Mouse (Mus musculus) cerebellum, adult 9-11 months (tissue): Measurements from ENCODE around the gene Clstn1.
A peak's percentile ranks its signal among the peaks of the same experiment; 100 is the strongest.
"Not testable (repeated sequence)": the region's sequence is repeated elsewhere in the genome, so short reads cannot be mapped to it uniquely, and the experiment has no call there.

ENCODE experiments used
- DNase-seq: peaks from one replicate; pipeline ENCODE4 v3.0.0; 2022

Clstn1 gene

GRCm38 (mm10) chr4:149601484-149601883 is 15.2 kb downstream of the Clstn1 start:
- no peak for DNase-seq

- no peak for DNase-seq
Measured at GRCm38 (mm10) chr4:149602236-149602635, 16.0 kb downstream of the Clstn1 start.

GRCm38 (mm10) chr4:149603860-149604259 is 17.6 kb downstream of the Clstn1 start:
- no peak for DNase-seq

- DNase-seq, result no peak
Measured at GRCm38 (mm10) chr4:149604518-149604917, 18.2 kb downstream of the Clstn1 start.

- DNase-seq, result peak; percentile 57
Measured at GRCm38 (mm10) chr4:149606056-149606455, 19.8 kb downstream of the Clstn1 start.

- DNase-seq, result no peak
Measured at GRCm38 (mm10) chr4:149606766-149607358, 20.6 kb downstream of the Clstn1 start.

- no peak for DNase-seq
Measured at GRCm38 (mm10) chr4:149607591-149608308, 21.5 kb downstream of the Clstn1 start.

GRCm38 (mm10) chr4:149608309-149608638 is 22.0 kb downstream of the Clstn1 start:
- no peak for DNase-seq

GRCm38 (mm10) chr4:149609256-149610025 is 23.2 kb downstream of the Clstn1 start:
- DNase-seq, result peak; percentile 48

- peak; percentile 41 for DNase-seq
Measured at GRCm38 (mm10) chr4:149611376-149612044, 25.2 kb downstream of the Clstn1 start.

- not testable (repeated sequence) for DNase-seq
Measured at GRCm38 (mm10) chr4:149613497-149613896, 27.2 kb downstream of the Clstn1 start.

GRCm38 (mm10) chr4:149614869-149615268 is 28.6 kb downstream of the Clstn1 start:
- no peak for DNase-seq

GRCm38 (mm10) chr4:149616999-149617398 is 30.7 kb downstream of the Clstn1 start:
- DNase-seq, result not testable (repeated sequence)

GRCm38 (mm10) chr4:149619988-149620387 is 33.7 kb downstream of the Clstn1 start:
- no peak for DNase-seq

GRCm38 (mm10) chr4:149621286-149621685 is 35.0 kb downstream of the Clstn1 start:
- DNase-seq, result no peak

- no peak for DNase-seq
Measured at GRCm38 (mm10) chr4:149623711-149624110, 37.4 kb downstream of the Clstn1 start.

GRCm38 (mm10) chr4:149626809-149627208 is 40.5 kb downstream of the Clstn1 start:
- no peak for DNase-seq

GRCm38 (mm10) chr4:149628372-149628771 is 42.1 kb downstream of the Clstn1 start:
- peak; percentile 68 for DNase-seq

- no peak for DNase-seq
Measured at GRCm38 (mm10) chr4:149628810-149629209, 42.5 kb downstream of the Clstn1 start.

GRCm38 (mm10) chr4:149632670-149633307 is 46.5 kb downstream of the Clstn1 start:
- no peak for DNase-seq

GRCm38 (mm10) chr4:149634157-149634556 is 47.9 kb downstream of the Clstn1 start:
- DNase-seq, result no peak

- no peak for DNase-seq
Measured at GRCm38 (mm10) chr4:149634966-149635365, 48.7 kb downstream of the Clstn1 start.

- DNase-seq, result no peak
Measured at GRCm38 (mm10) chr4:149635915-149636415, 49.7 kb downstream of the Clstn1 start.
